Mouse (Mus musculus) heart, postnatal 36 days (tissue): ENCODE data around the gene Rab40c. TPM values are rescaled to one million over a fixed set of nuclear protein-coding genes. Genes with fewer than 3 reads are reported as not detected.

ENCODE experiments used
- DNase-seq, 2 experiments: peaks; one replicate each; pipeline ENCODE4 v3.0.0; 2021 to 2022
- intact Hi-C: fragments of 180-260 bp; cut with DNase I; formaldehyde crosslinking; loops from one replicate; pipeline ENCODE4 v1.15.1; 2025
- total RNA-seq, 2 experiments: library from RNA; stranded (reverse); gene quantifications; 2 replicates each; pipeline ENCODE4 v1.2.3; 2021

Rab40c gene
- total RNA-seq, 2 experiments from 2014 or later: 18.4 to 21.2 TPM

GRCm38 (mm10) chr17:25860832-25861703 lies 58.5 kb downstream of the Rab40c start, which contains the start of gene Wdr90:
Gene Wdr90, minus strand, starts transcription at chr17:25861501.
- intact Hi-C loops: no loop called here
- peak; percentile 89 for DNase-seq

- no peak for DNase-seq
These were observed 59.3 kb downstream of the Rab40c start for GRCm38 (mm10) chr17:25860229-25860628.

GRCm38 (mm10) chr17:25844396-25844901 lies 75.1 kb downstream of the Rab40c start, which contains the start of gene Rhot2:
Gene Rhot2, minus strand, starts transcription at chr17:25844851.
- DNase-seq: peak; percentile 93 to 95
- intact Hi-C loops: loop anchor here (2.0 kb wide), 1 partner anchor 24 kb away; the partner anchor contains the start of gene Mcrip2

More at GRCm38 (mm10) chr17:25860229-25860628, 59.3 kb downstream of the Rab40c start:
- intact Hi-C loops: no loop called here

GRCm38 (mm10) chr17:25843636-25844395 lies 75.7 kb downstream of the Rab40c start:
- DNase-seq: no peak
- intact Hi-C loops: loop anchor here (2.0 kb wide), 1 partner anchor 25 kb away; the partner anchor contains the start of gene Mcrip2

- intact Hi-C loops: no loop called here
- DNase-seq: no peak
These were observed 76.4 kb downstream of the Rab40c start for GRCm38 (mm10) chr17:25843122-25843521.

- DNase-seq: no peak
- intact Hi-C loops: no loop called here
These were observed 77.0 kb downstream of the Rab40c start for GRCm38 (mm10) chr17:25842509-25842908.

GRCm38 (mm10) chr17:25841117-25841880 lies 78.2 kb downstream of the Rab40c start, which contains the start of gene Gm20683:
Gene Gm20683, minus strand, starts transcription at chr17:25841763.
- DNase-seq: no peak
- intact Hi-C loops: no loop called here

- intact Hi-C loops: no loop called here
- no peak for DNase-seq
These were observed 79.0 kb downstream of the Rab40c start for GRCm38 (mm10) chr17:25840519-25840918.

GRCm38 (mm10) chr17:25839455-25840235 lies 79.9 kb downstream of the Rab40c start:
- intact Hi-C loops: no loop called here
- no peak for DNase-seq

- intact Hi-C loops: no loop called here
- no peak for DNase-seq
These were observed 80.6 kb downstream of the Rab40c start for GRCm38 (mm10) chr17:25838904-25839303.

- intact Hi-C loops: no loop called here
- no peak for DNase-seq
These were observed 82.0 kb downstream of the Rab40c start for GRCm38 (mm10) chr17:25837533-25837932.

GRCm38 (mm10) chr17:25837076-25837410 lies 82.5 kb downstream of the Rab40c start, which contains the start of gene Rhbdl1:
Gene Rhbdl1, minus strand, starts transcription at chr17:25837295.
- intact Hi-C loops: no loop called here

GRCm38 (mm10) chr17:25836397-25837075 lies 83.0 kb downstream of the Rab40c start:
- intact Hi-C loops: no loop called here
- peak in 1 of 2 experiments; percentile 27 for DNase-seq

More at GRCm38 (mm10) chr17:25837076-25837410, 82.5 kb downstream of the Rab40c start, which contains the start of gene Rhbdl1:
- peak; percentile 64 to 67 for DNase-seq

GRCm38 (mm10) chr17:25835816-25836215 lies 83.7 kb downstream of the Rab40c start:
- intact Hi-C loops: no loop called here
- DNase-seq: no peak

- intact Hi-C loops: no loop called here
- no peak for DNase-seq
These were observed 84.2 kb downstream of the Rab40c start for GRCm38 (mm10) chr17:25835301-25835700.

GRCm38 (mm10) chr17:25834595-25835222 lies 84.8 kb downstream of the Rab40c start:
- intact Hi-C loops: no loop called here
- DNase-seq: no peak

GRCm38 (mm10) chr17:25833961-25834594 lies 85.4 kb downstream of the Rab40c start:
- DNase-seq: peak in 1 of 2 experiments; percentile 25
- intact Hi-C loops: no loop called here

- DNase-seq: peak in 1 of 2 experiments; percentile 90
- intact Hi-C loops: no loop called here
These were observed 86.2 kb downstream of the Rab40c start, which contains the start of gene Stub1 for GRCm38 (mm10) chr17:25833291-25833663. Gene Stub1, minus strand, starts transcription at chr17:25833404.
